Mouse (Mus musculus): ENCODE results near the gene Dlgap4.

DNA sequence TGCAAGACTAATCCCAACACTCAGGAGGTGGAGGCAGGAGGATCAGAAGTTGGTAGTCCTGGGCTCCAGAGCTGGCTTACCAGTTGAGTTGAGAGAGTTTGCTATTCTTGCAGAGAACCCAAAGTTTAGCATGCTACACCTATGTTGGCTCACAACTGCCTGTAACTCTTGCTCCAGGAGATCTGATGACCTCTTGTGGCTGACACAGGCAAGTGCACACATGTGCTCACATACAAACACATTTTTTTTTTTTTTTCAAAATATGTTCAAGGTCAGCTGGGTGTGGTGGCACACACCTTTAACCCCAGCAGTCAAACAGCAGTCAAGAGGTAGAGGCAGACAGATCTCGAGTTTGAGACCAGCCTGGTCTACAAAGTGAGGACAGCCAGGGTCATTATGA, 16.8 kb downstream of the Dlgap4 start:
- no peak for TF ChIP-seq CTCF (IDR thresholded peaks at IDR 0.05; ENCODE audit: control insufficient read depth, insufficient read depth, low read length)
- no peak for TF ChIP-seq POLR2A (IDR thresholded peaks at IDR 0.05; ENCODE audit: borderline replicate concordance, control insufficient read depth, low read depth, low read length)

All from bone marrow, adult 2 months (tissue).